Mouse (Mus musculus) pancreas, adult 10 weeks (tissue): ENCODE measurements around the gene Nup88. TPM values are rescaled to one million over a fixed set of nuclear protein-coding genes. Genes with fewer than 3 reads are reported as not detected.

Experiments used
- polyA plus RNA-seq: library from polyadenylated mRNA; stranded (reverse); fragments of 350-450 nt; fragmentation: Illumina TruSeq; extraction: RNeasy Lipid Tissue Mini Kit (QIAGEN cat#74804); gene quantifications from one replicate; pipeline ENCODE4 v1.2.3, GENCODE M21; 2015; ENCODE audit warnings: low read depth, low replicate concordance; ENCODE audit not compliant: insufficient read depth

The Nup88 gene
- polyA plus RNA-seq = 37.9 TPM

DNA sequence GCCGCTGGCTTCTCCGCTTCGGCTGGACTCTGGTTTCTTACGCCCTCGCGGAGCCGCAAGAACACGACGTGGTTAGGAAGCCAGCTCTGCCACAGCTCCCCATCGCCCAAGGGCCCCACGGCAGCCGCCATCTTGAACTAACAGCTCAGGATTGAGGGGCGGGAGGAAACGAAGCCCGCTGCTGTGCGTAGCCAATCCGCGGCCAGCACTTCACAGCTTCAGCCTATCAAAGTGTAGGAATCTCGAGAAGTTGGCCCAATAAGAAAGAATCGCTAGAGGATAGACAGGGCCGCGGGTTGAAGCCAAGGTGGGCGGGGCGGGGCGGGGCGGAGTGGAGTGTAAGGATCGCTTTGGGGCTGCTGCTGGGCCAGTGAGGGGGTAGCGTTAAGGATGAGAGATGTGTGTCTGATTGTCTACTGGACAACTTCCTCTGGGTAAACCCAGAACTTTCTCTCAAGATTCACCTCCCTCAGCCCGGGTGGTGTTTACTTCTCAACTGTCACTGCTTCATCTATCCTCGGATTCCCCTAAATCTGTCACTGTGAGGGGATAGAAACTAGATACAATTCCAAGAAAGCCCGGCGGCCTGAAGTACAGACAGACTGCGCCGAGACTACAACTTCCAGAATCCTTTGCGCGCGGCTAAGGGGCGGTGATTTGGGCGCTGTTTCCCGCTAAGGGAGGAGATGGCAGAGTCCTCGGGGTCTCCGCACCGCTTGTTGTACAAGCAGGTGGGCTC lies at the start of gene Nup88, which contains the start of gene Rpain:
Nup88 (minus strand) TSS at position 153 of the 739 bp plus-strand sequence.
Rpain (plus strand) TSS at position 393 of the 739 bp plus-strand sequence.

DNA sequence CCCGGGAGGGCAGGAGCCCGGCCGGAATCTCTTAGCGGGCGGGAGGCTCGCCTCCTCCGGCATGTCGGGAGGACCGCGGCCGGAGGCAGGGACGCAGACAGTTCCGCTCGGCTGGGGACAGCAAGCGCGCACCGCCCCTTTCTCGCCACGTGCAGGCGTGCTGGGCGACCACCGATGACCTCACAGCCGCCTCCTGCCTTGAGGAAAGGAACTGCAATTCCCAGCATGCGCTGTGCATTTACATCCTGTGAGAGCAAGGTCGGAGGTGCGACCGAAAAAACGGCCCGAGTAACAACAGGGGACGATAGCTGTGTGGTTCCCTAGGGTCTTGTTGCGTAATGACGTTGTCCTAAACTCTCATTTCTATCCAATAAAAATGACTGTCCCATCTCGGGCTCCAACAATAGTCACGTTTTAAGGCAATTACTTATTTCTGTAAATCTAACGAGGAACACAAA lies 34.6 kb upstream of the Nup88 start, which contains the start of gene Dhx33:
Dhx33 (minus strand) TSS at position 122 of the 458 bp plus-strand sequence.

DNA sequence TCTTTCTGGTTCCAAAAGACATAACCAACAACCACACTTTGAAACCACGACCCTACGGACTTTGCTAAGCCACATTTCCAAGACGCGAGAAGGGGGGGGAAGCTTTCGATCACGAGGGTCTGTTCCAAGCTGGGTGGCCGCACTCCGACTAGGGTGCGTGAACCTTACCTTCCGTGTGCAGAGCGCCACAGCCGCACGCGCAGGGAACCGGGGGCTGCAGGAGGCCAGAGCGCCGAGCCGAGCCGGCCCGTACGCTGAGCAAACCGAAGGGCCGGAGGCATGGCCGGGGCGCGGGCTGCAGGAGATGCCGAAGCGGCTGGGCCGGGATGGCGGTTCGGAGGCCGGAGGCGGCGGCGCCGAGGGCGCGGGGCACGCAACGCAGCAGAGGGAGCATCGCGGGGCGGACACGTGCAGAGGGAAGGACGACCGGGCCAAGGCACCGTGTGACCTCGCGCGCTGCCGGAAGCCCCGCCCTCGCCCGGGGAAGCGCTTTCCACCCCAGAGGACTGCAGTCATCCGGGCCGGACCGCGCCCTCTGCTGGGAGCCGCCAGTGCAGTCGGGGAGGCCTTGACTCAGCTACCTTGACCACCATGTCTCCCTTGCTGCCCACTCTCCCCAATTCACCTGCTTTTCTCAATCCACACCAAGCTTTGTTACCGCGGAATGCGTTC lies 12.9 kb upstream of the Nup88 start, which contains the start of gene C1qbp:
C1qbp (minus strand) TSS at position 470 of the 672 bp plus-strand sequence.

Other genes starting within 250 kb of the Nup88 start
- 1.4 TPM for gene Zfp3, start 205.8 kb downstream of the Nup88 start, polyA plus RNA-seq
- not detected for gene Scimp, start 157.4 kb downstream of the Nup88 start, polyA plus RNA-seq
- gene Rabep1, start 125.2 kb downstream of the Nup88 start, polyA plus RNA-seq = 5.0 TPM
- gene Rpain, start 240 bp upstream of the Nup88 start, polyA plus RNA-seq = 18.2 TPM
- 19.2 TPM for gene C1qbp, start 13.1 kb upstream of the Nup88 start, polyA plus RNA-seq
- 6.8 TPM for gene Dhx33, start 34.5 kb upstream of the Nup88 start, polyA plus RNA-seq
- 4.7 TPM for gene Mis12, start 49.6 kb upstream of the Nup88 start, polyA plus RNA-seq
- gene Derl2, start 49.9 kb upstream of the Nup88 start, polyA plus RNA-seq = 8.7 TPM
- gene 6330403K07Rik, start 63.5 kb upstream of the Nup88 start, polyA plus RNA-seq = not detected
- gene Nlrp1a, start 174.7 kb upstream of the Nup88 start, polyA plus RNA-seq = not detected